Mouse (Mus musculus): ENCODE data around the gene Robo1. TPM values are rescaled to one million over a fixed set of nuclear protein-coding genes. Genes with fewer than 3 reads are reported as not detected.

The Robo1 gene
- polyA plus RNA-seq, 1 experiment from 2014 or later = 30.1 TPM

DNA sequence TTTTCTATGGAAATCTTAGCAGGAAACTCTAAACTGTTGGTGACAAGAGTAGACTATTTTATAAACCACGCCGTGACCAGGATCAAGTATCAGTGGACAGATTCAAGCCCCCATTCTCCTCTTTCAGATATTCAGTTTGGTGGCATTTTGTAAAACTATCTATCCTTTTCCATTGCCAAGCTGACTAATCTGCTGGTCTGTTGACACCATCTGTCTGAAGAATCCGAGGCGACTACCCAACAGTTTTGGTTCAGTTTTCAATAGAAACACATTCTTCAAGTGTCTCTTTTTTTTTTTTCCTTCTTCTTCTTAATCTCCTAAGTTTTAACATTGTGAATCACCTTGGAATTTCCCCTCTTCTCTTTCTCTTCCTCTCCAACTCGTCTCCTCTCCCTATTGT, 397.7 kb downstream of the Robo1 start:
- ATAC-seq (ENCODE audit: insufficient number of reproducible peaks, low FRiP score) = no peak
- Histone ChIP-seq H3K27ac (ENCODE audit: poor library complexity, severe bottlenecking) (no peak overlapping the region), H3K4me3 (no peak overlapping the region), H3K9ac (no peak overlapping the region), H3K9me3 (replicated peaks) (no peaks in the 10 kb centered on the region), H3K4me2 (no peak overlapping the region), H3K36me3 (no peaks in the 10 kb centered on the region), H3K27me3 (replicated peaks) (no peaks in the 10 kb centered on the region), H3K4me1 (replicated peaks) (peaks cover 6% of the 10 kb centered on the region; the same call in 1 of the 2 replicates)
- 66% methylated on average over 5 of the region's 5 CpGs for WGBS

DNA sequence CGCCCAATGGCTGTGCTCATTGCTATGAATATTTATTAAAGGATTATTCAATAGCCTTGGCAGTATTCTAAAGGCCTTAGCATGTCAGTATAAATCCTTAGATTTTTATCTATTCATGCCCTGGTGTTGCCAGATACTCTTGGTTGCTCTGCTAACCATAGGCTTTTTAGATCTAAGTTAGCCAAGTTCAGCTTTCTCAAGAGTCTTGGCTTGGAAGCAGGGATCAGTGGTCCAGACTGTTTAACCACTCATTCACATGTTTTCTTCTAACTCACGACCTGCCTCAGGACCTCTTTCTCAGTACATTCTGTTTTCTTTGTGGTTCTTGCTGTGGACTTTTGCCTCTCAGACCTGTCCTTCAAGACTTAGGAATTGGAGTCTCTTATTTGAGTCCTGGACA, 400.4 kb downstream of the Robo1 start:
- ATAC-seq (ENCODE audit: insufficient number of reproducible peaks, low FRiP score) = no peak
- H3K36me3 ChIP-seq = no peaks in the 10 kb centered on the region
- 82% methylated on average over 2 of the region's 2 CpGs for WGBS

DNA sequence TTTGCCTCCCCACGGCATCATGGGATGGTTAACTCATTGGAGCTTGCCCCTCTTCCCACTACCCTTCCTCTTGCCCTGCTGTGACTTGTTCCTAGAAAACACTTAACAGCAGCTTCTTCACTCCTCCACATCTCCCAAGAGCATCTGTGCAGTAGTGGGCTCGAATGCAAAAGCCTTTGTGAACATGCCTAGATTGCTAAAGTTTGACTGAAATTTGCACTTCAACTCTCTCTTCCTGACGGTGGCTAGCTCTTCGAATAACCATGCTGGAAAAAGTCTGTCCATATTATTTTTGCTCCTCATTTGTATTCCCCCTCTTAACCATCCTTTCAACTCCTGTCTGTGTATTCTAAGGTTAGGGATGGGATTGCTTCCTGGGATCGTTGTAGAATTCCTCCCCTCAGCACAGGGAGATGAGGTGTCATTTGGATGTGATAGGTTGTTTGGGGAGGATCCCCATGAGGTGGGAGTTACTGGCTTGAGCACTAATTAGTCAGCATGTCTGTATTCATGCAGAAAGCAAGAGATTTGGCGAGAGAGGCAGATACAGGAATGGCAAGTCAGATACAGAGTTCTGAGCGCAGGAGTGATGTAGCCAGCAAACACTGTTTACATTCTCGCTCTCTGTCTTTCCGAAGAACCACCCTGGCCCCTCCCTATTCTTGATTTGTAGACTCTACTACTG, 409.2 kb downstream of the Robo1 start:
- Histone ChIP-seq H3K4me3 (no peak overlapping the region), H3K27ac (ENCODE audit: poor library complexity, severe bottlenecking) (no peak overlapping the region), H3K4me1 (replicated peaks) (peaks cover 21% of the 10 kb centered on the region), H3K27me3 (replicated peaks) (no peaks in the 10 kb centered on the region), H3K36me3 (no peaks in the 10 kb centered on the region), H3K9ac (no peak overlapping the region), H3K9me3 (replicated peaks) (no peaks in the 10 kb centered on the region), H3K4me2 (no peak overlapping the region)
- WGBS = 67% methylated on average over 9 of the region's 9 CpGs
- ATAC-seq (ENCODE audit: insufficient number of reproducible peaks, low FRiP score) = no peak

More for the DNA sequence above, 400.4 kb downstream of the Robo1 start:
- Histone ChIP-seq H3K4me3 (no peak overlapping the region), H3K27me3 (replicated peaks) (no peaks in the 10 kb centered on the region), H3K27ac (ENCODE audit: poor library complexity, severe bottlenecking) (no peak overlapping the region), H3K4me1 (replicated peaks) (no peaks in the 10 kb centered on the region), H3K9ac (no peak overlapping the region), H3K9me3 (replicated peaks) (no peaks in the 10 kb centered on the region), H3K4me2 (no peak overlapping the region)

DNA sequence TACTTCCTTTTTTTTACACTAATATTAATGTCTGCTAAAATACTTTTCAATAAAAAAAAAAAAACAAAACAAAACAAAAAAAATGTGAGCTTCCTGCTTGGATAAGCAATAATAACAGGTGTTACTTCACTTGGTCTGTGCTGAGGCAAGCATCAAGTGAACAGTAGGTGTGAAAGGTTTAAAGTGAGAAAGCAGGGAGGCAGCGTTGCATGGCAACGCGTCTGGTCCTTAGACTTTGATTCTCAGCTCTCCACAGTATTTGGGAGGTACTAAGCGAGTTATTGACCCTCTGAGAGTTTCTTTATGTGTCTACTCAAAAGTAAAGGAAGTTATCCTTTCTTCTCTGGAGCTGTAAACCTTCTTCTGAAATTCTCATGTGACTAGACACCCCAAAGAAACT, 411.0 kb downstream of the Robo1 start:
- Histone ChIP-seq H3K27ac (ENCODE audit: poor library complexity, severe bottlenecking) (no peak overlapping the region), H3K36me3 (no peaks in the 10 kb centered on the region), H3K4me1 (replicated peaks) (peaks cover 21% of the 10 kb centered on the region), H3K27me3 (replicated peaks) (no peaks in the 10 kb centered on the region), H3K9me3 (replicated peaks) (no peaks in the 10 kb centered on the region), H3K4me2 (no peak overlapping the region), H3K9ac (no peak overlapping the region), H3K4me3 (no peak overlapping the region)
- 82% methylated on average over 4 of the region's 4 CpGs for WGBS
- ATAC-seq (ENCODE audit: insufficient number of reproducible peaks, low FRiP score) = no peak

DNA sequence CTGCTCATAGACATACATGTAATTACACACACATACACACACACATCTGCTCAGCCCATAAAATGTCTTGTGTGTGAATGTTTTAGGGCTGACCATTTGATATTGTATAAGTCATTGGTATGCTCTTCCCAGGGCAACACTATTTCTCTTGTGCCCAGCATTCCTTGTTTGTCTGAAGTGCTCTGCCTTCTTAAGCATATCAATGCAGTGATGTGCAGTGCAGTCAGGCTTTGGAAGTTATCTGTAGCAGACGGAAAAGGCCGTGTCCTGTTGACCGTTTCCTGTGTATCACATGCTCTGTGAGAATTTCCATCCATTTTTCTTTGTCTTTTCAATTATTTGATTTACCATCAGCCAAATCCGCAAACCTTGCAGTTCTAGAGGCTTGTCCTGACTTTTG, 412.9 kb downstream of the Robo1 start:
- H3K27ac ChIP-seq (ENCODE audit: poor library complexity, severe bottlenecking) = no peak overlapping the region
- no peak for ATAC-seq (ENCODE audit: insufficient number of reproducible peaks, low FRiP score)
- H3K4me3 ChIP-seq = no peak overlapping the region
- no peaks in the 10 kb centered on the region for H3K27me3 ChIP-seq (replicated peaks)
- no peaks in the 10 kb centered on the region for H3K9me3 ChIP-seq (replicated peaks)
- WGBS = 31% methylated on average over 4 of the region's 4 CpGs
- no peak overlapping the region for H3K4me2 ChIP-seq
- no peaks in the 10 kb centered on the region for H3K36me3 ChIP-seq
- no peak overlapping the region for H3K9ac ChIP-seq
- peaks cover 21% of the 10 kb centered on the region for H3K4me1 ChIP-seq (replicated peaks)

DNA sequence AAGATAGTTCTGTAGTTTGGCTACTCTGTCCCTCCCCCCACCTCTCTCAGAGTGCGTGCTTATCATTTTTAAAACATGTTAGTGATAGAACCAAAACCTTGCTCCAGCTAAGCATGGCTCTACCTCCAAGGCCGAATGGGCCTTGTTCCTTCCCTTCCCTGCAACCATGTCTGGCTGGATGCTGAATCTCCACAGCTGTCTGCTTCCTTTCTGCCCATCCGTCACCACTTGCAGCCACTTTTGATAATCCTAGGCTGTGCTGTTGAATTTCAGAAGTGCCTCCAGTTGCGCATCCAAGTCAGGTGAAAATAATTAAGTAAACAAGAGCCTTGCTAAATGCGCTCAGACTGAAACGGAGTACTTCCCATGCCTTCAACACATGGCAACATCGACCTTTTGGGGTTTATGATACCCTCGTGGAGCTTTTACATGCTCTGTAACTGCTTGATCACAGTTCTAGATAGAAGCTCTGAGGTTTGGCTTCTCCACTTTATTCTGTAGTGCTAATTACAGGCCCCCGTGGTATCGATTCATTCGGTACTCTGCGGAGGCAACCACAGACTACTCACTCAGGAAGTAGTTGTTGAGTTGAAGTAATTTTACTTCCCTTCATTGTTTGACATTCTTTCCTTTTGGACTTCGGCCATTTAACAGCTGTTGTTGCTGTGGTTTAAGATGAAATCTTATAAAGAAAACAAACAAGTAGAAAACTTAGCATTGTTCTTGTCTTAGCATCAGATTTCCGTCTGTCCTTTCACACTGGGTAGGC, 413.8 kb downstream of the Robo1 start:
- 45% methylated on average over 14 of the region's 14 CpGs for WGBS

DNA sequence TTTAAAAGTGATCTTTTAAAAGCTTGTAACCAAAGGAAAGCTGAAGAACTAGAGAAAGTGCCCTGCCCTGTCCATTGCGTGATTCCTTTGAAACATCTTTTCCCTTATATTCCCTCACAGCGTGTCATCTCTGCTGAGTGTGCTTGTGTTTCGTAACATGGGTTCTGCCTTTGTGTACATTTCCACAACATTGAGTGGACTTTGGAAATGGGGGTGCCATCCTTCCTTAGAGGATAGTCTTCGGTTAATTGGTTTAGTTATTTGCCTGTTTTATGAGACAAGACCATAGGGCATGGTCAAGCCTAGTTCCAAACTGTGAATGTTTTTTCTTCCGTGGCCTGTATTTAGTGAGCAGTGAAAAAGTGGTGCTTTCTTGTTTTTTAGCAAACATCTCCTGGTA, 426.1 kb downstream of the Robo1 start:
- Histone ChIP-seq H3K4me1 (replicated peaks) (no peaks in the 10 kb centered on the region), H3K27me3 (replicated peaks) (no peaks in the 10 kb centered on the region), H3K36me3 (no peaks in the 10 kb centered on the region), H3K9me3 (replicated peaks) (no peaks in the 10 kb centered on the region), H3K4me3 (no peak overlapping the region), H3K4me2 (no peak overlapping the region), H3K27ac (ENCODE audit: poor library complexity, severe bottlenecking) (no peak overlapping the region), H3K9ac (no peak overlapping the region)
- no peak for ATAC-seq (ENCODE audit: insufficient number of reproducible peaks, low FRiP score)
- WGBS = 84% methylated on average over 5 of the region's 5 CpGs

More for the DNA sequence above, 413.8 kb downstream of the Robo1 start:
- peak; percentile 55; the same call in 1 of the 2 replicates for ATAC-seq (ENCODE audit: insufficient number of reproducible peaks, low FRiP score)
- Histone ChIP-seq H3K4me2 (peak overlapping the region; percentile 9; the same call in 1 of the 2 replicates), H3K4me1 (replicated peaks) (peaks cover 21% of the 10 kb centered on the region), H3K9ac (no peak overlapping the region), H3K27me3 (replicated peaks) (no peaks in the 10 kb centered on the region), H3K9me3 (replicated peaks) (no peaks in the 10 kb centered on the region), H3K4me3 (no peak overlapping the region), H3K27ac (ENCODE audit: poor library complexity, severe bottlenecking) (peak overlapping the region; percentile 60; the same call in 1 of the 2 replicates), H3K36me3 (no peaks in the 10 kb centered on the region)

DNA sequence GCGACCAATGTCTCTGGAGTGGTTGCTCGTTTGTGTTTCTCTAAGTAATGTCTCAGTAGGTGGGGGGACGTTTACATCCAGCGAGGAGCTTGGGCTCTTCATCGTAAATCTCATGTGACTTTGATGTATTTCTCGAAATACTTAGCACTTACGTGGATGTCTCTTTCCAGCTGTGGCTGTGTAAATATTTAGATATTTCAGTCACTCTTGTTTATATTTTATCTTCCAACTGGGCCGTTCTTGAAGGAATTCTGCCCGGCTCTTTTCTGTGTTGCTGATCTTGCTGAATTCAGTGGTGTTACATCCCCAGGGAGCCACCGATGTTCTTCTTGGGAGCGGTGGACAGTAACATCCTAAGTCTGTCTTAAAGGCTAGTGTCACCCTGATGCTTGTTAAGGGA, 427.1 kb downstream of the Robo1 start:
- ATAC-seq (ENCODE audit: insufficient number of reproducible peaks, low FRiP score) = no peak
- no peak overlapping the region for H3K27ac ChIP-seq (ENCODE audit: poor library complexity, severe bottlenecking)
- WGBS = 69% methylated on average over 11 of the region's 11 CpGs
- no peaks in the 10 kb centered on the region for H3K36me3 ChIP-seq
- no peaks in the 10 kb centered on the region for H3K9me3 ChIP-seq (replicated peaks)
- H3K4me3 ChIP-seq = no peak overlapping the region
- H3K27me3 ChIP-seq (replicated peaks) = no peaks in the 10 kb centered on the region
- H3K4me1 ChIP-seq (replicated peaks) = no peaks in the 10 kb centered on the region
- no peak overlapping the region for H3K4me2 ChIP-seq
- H3K9ac ChIP-seq = no peak overlapping the region

DNA sequence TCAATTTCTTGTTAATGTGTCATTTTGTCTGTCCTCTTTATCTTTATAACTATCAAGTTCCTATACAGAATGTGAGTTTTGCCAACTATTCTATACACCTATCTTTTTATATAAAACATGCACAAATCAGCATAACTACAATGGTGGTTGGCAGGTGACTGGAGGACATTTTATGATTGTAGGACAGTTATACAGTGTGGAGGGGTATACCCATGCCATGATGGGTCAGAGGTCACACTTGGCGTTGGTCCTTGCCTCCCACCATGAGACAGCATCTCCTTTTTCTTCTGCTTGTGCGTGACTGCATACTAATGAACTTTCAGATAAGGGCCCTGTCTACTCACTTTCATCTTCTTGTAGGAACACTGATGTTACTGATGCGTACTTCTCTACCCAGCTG, 427.5 kb downstream of the Robo1 start:
- Histone ChIP-seq H3K4me3 (no peak overlapping the region), H3K36me3 (no peaks in the 10 kb centered on the region), H3K4me2 (no peak overlapping the region), H3K4me1 (replicated peaks) (no peaks in the 10 kb centered on the region), H3K27me3 (replicated peaks) (no peaks in the 10 kb centered on the region), H3K9ac (no peak overlapping the region), H3K27ac (ENCODE audit: poor library complexity, severe bottlenecking) (no peak overlapping the region), H3K9me3 (replicated peaks) (no peaks in the 10 kb centered on the region)
- ATAC-seq (ENCODE audit: insufficient number of reproducible peaks, low FRiP score) = no peak
- WGBS = 74% methylated on average over 3 of the region's 3 CpGs

DNA sequence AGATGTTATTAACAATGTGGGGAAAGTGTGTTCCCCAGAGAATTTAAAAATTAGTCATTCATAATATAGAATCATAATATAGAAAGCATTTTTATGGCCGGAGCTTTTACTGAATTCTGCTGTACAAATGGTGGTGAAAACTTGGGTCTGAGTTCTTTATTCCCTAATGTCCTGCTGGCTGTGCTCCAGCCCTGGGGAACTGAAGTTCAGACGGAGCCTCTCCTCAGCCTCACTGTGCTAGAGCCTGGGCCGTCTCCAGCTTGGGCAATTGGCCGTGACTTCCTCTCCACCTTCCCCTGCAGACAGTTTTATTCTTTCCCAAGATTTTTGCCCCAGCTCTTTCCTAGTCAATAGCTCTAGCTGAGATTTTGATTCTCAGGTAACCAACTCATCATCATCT, 429.0 kb downstream of the Robo1 start:
- WGBS = 39% methylated on average over 4 of the region's 4 CpGs
- no peak overlapping the region for H3K4me2 ChIP-seq
- H3K9me3 ChIP-seq (replicated peaks) = peaks cover 1% of the 10 kb centered on the region; the same call in 1 of the 2 replicates
- H3K4me1 ChIP-seq (replicated peaks) = no peaks in the 10 kb centered on the region
- H3K27me3 ChIP-seq (replicated peaks) = no peaks in the 10 kb centered on the region
- H3K27ac ChIP-seq (ENCODE audit: poor library complexity, severe bottlenecking) = no peak overlapping the region
- H3K4me3 ChIP-seq = no peak overlapping the region
- no peak overlapping the region for H3K9ac ChIP-seq
- no peak for ATAC-seq (ENCODE audit: insufficient number of reproducible peaks, low FRiP score)
- peaks cover 7% of the 10 kb centered on the region for H3K36me3 ChIP-seq

DNA sequence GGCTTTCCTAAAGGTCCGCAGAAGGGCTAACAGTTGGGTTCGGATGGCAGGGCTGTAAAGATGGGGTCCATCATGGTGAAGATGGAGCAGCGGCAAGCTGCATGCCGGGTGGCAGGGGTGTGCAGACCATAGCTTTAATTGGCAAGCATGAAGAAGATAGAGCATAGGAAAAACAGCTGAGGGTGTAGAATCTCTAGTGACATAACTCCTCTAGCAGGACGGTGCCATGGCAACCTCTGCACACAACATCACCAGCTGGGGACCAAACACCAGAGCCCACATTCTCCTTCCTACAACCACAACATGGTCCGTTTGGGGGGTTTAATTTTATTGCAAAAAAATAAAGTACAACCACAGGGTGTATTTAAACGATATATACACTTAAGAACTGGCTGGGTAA, 432.1 kb downstream of the Robo1 start:
- no peak for ATAC-seq (ENCODE audit: insufficient number of reproducible peaks, low FRiP score)
- no peak overlapping the region for H3K4me3 ChIP-seq
- no peaks in the 10 kb centered on the region for H3K27me3 ChIP-seq (replicated peaks)
- no peak overlapping the region for H3K27ac ChIP-seq (ENCODE audit: poor library complexity, severe bottlenecking)
- H3K9me3 ChIP-seq (replicated peaks) = peaks cover 9% of the 10 kb centered on the region
- H3K4me1 ChIP-seq (replicated peaks) = no peaks in the 10 kb centered on the region
- no peak overlapping the region for H3K9ac ChIP-seq
- H3K4me2 ChIP-seq = no peak overlapping the region
- H3K36me3 ChIP-seq = peaks cover 21% of the 10 kb centered on the region
- WGBS = 85% methylated on average over 7 of the region's 7 CpGs

All from heart, embryonic 12.5 days (tissue).